Mouse (Mus musculus): ENCODE measurements at regions not wholly inside any gene's neighbourhood (a gene's known extent, or its start where the extent isn't known, plus 50 kb on each side); places are given as distances from the start of the nearest gene placed in this dataset.

DNA sequence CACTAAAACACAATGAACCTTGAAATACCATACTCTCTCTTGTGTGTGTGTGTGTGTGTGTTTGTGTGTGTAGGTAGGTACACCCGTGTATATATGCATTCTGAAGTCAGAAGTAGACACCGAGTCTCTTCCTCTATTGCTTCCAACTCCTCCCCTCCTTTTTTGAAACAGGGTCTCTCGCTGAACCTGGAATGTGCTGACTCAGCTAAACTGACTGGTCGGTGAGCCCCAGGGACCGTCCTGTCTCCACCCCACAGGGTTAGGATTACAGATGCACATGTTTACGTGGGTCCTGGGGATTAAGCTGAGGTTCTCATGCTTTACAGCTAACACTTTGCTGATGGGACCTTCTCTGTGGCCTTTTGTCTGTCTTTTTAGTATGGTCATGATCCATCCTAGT lies 74.8 kb upstream of the Nfil3 start:
- no peak for DNase-seq (ENCODE audit: low spot score)

DNA sequence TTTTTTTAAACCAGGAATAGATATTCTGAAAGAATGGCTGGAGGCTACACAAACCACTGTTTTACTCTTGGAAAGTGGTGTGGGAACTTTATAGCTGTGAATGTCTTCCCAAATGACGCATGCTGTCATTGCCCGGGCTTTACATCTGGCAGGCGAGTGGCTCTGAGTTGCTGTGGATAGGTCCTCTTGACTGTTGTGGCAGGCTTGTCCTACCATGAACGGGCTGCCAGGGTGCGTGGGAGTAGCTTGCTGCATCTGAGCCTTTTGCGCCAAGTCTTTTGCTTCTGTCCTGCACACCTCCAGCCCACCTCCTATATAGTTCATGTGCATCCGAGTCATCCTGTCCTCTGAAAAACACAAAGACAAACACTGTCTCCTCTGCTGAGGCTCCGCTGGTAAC lies 72.3 kb upstream of the Nfil3 start:
- no peak for DNase-seq (ENCODE audit: low spot score)

DNA sequence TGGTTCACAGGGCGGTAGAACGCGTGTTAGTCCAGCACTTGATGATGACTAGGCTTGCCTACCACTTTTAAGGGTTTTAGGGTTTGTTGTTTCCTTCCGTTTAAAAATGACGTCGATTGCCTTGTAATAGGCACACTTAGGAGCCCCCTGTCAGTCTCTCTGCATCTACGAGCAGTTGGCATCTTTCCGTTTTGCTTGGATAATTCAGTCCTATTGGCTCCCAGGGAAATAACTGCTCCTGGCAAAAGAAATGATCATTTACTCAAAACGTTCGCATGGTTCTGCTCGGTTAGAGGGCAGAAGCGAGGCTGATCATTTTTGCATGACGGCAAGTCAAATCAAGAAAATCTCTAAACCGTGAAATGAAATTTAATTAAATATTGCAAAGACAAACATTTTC lies 71.9 kb upstream of the Nfil3 start:
- no peak for DNase-seq (ENCODE audit: low spot score)

DNA sequence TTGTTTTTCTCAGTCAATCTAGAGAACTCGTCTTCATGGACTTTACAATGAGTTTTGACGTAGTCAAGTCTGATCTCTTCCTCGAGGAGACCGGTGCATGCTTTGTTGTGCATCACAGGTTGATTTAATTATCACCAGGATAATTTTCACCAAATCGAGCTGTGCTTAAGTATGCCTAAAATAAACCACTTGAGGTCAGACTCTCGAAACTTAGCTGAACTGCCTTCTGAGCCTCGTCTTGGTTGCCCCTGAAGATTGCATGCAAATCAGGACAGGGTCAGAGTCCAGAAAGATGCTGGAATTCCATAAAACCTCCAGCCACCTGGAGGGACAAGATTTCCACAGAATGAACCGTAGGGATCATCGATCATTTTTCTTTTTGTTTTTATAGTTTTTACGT lies 71.3 kb upstream of the Nfil3 start:
- no peak for DNase-seq (ENCODE audit: low spot score)

DNA sequence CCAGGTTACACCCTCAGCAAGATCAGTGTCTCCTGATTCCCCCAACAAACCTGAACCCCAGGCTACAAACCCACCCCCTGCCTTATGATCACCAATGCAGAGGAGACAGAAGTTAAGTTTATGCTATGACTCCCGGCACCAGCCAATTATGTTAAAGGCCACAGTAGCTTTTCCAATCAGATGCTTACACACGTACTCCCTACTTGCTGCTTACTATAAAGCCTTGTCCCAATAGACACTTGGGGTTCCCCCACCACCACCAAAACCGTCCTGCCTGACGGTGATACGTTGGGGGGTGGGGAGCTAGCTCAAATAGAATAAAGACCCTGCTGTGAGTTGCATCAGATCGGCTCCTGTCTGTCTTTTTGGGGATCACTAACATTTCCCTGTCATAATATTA lies 70.5 kb upstream of the Nfil3 start:
- DNase-seq (ENCODE audit: low spot score) = no peak

DNA sequence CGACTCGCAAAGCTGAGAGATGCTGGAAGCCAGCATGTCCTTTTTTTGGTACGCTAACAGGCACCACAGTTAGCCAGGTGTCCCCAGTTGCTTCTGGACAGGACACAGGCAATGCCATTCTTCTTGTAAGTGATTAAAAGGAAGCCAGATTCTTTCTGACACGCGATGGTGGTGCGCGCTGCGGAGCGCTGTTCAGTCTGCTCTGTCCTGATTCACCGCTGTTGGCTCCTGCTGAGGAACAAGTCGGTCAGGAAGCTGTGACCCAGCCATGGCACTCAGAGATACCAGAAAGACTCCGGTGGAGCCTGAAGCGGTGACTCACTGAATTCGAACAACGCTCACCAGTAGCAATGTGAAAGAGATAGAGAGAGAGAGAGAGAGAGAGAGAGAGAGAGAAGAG lies 68.3 kb upstream of the Nfil3 start:
- no peak for DNase-seq (ENCODE audit: low spot score)

DNA sequence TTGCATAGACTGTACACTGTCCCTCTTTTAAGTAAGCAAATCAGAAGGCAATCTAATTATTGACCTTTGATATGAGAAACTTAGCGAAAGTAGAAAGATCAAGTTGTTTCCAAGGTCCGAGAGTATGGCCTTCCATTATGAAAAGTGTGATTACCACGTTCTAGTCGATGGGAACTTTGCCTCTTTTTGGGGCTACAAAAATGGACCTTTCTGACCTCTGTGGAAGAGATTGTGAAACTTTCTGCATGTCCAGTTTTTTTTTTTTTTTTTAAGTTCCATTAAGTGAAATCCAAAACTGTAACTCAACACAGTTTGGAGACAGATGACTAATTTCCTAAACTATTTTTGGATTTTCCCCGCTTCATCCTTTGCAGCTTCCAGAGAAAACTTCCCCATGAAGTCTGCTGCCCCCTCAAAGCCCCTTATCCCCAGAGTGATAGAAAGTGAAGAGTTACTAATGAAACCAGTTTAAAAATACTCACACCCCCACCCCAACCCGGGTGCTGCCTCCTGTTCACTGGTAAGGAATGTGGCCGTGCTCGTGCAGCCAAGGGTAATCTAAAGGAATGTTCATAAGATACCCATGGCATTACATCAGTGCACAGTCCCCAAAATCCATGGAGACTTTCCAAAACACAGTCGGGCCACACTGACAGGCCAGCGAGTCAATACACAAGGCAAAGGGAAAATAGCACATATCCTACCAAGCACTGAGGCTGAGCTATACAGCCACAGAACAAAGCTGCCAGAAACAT lies 52.5 kb upstream of the Nfil3 start:
- DNase-seq (ENCODE audit: low spot score) = peak; percentile 37

Data from adipocyte (in vitro differentiated cells).